Mouse (Mus musculus): ENCODE data around the gene Ston2. TPM values are rescaled to one million over a fixed set of nuclear protein-coding genes. Genes with fewer than 3 reads are reported as not detected.

Ston2 gene
- total RNA-seq (2022), result 10 to 100 TPM in 2 of 4 experiments, 1 to 10 TPM in 2; 5.7 to 12.5 (median 10.1) TPM

- DNase-seq (ENCODE audit: low spot score), result no peak
These were observed at the start of gene Ston2 for GRCm38 (mm10) chr12:91787959-91788437. TSS of gene Ston2 (minus strand) at chr12:91788387.

- DNase-seq (ENCODE audit: low spot score), result no peak
These were observed 49.3 kb upstream of the Ston2 start for GRCm38 (mm10) chr12:91837401-91838065.

GRCm38 (mm10) chr12:91833939-91834333, 45.7 kb upstream of the Ston2 start:
- DNase-seq (ENCODE audit: low spot score), result no peak

GRCm38 (mm10) chr12:91833237-91833938, 45.2 kb upstream of the Ston2 start:
- no peak for DNase-seq (ENCODE audit: low spot score)

- DNase-seq (ENCODE audit: low spot score), result no peak
These were observed 43.2 kb upstream of the Ston2 start for GRCm38 (mm10) chr12:91831410-91831809.

GRCm38 (mm10) chr12:91820461-91820860, 32.3 kb upstream of the Ston2 start:
- no peak for DNase-seq (ENCODE audit: low spot score)

GRCm38 (mm10) chr12:91818726-91819125, 30.5 kb upstream of the Ston2 start:
- DNase-seq (ENCODE audit: low spot score), result no peak

- peak; percentile 41 for DNase-seq (ENCODE audit: low spot score)
These were observed 27.8 kb upstream of the Ston2 start for GRCm38 (mm10) chr12:91815990-91816389.

GRCm38 (mm10) chr12:91815552-91815951, 27.4 kb upstream of the Ston2 start:
- DNase-seq (ENCODE audit: low spot score), result no peak

- DNase-seq (ENCODE audit: low spot score), result no peak
These were observed 20.7 kb upstream of the Ston2 start for GRCm38 (mm10) chr12:91808911-91809310.

GRCm38 (mm10) chr12:91807761-91808160, 19.6 kb upstream of the Ston2 start:
- DNase-seq (ENCODE audit: low spot score), result no peak

GRCm38 (mm10) chr12:91807095-91807494, 18.9 kb upstream of the Ston2 start:
- no peak for DNase-seq (ENCODE audit: low spot score)

GRCm38 (mm10) chr12:91804262-91804661, 16.1 kb upstream of the Ston2 start:
- DNase-seq (ENCODE audit: low spot score), result no peak

- no peak for DNase-seq (ENCODE audit: low spot score)
These were observed 15.2 kb upstream of the Ston2 start for GRCm38 (mm10) chr12:91803207-91803932.

- no peak for DNase-seq (ENCODE audit: low spot score)
These were observed 14.5 kb upstream of the Ston2 start for GRCm38 (mm10) chr12:91802586-91803206.

- DNase-seq (ENCODE audit: low spot score), result no peak
These were observed 12.7 kb upstream of the Ston2 start for GRCm38 (mm10) chr12:91800861-91801385.

GRCm38 (mm10) chr12:91799821-91800335, 11.7 kb upstream of the Ston2 start:
- no peak for DNase-seq (ENCODE audit: low spot score)

GRCm38 (mm10) chr12:91799379-91799773, 11.2 kb upstream of the Ston2 start:
- peak; percentile 35 for DNase-seq (ENCODE audit: low spot score)

GRCm38 (mm10) chr12:91798720-91799378, 10.7 kb upstream of the Ston2 start:
- DNase-seq (ENCODE audit: low spot score), result no peak

- no peak for DNase-seq (ENCODE audit: low spot score)
These were observed 8.6 kb upstream of the Ston2 start for GRCm38 (mm10) chr12:91796774-91797173.

GRCm38 (mm10) chr12:91793266-91793665, 5.1 kb upstream of the Ston2 start:
- no peak for DNase-seq (ENCODE audit: low spot score)

Data from heart, adult 8-10 months (tissue).